Comparison of ENCODE assay signal across 13 mouse cellular contexts in genomic region chr4:152179946-152180660, GRCm38 (mm10). TPM values are rescaled to one million over a fixed set of nuclear protein-coding genes. Genes with fewer than 3 reads are reported as not detected.
DNase-seq lines count a peak whose midpoint lies in the region; ATAC-seq and TF ChIP-seq lines count a peak whose summit lies in the region.
"Had no signal": no experiment of that assay in that cellular context is flagged by ENCODE, and none has a peak within 500 bp of the region (broad histone marks: within the 10 kb centered on the region; RNA-seq: fewer than 3 reads in every experiment).

No protein-coding gene starts in this region.

- peak; percentile 95 for DNase-seq in heart, adult 11 months
- no peak for DNase-seq in heart, embryonic 10.5 days (ENCODE audit: low spot score)
- no peak for DNase-seq in MEL (ENCODE audit: low read depth, low spot score)
- peak; percentile 78 to 83 for DNase-seq in cerebellum, postnatal 14 days
- no peak for DNase-seq in hindbrain, postnatal 0 days (ENCODE audit: low spot score)
- DNase-seq in T-cell, adult 2 months (ENCODE audit: low spot score): no peak
- DNase-seq in kidney, postnatal 25 days: no peak
- DNase-seq in spleen, postnatal 4 days (ENCODE audit: low spot score in 2 of 2): no peak
- DNase-seq: kidney, postnatal 4 days; right cerebral cortex, adult 18-20 months had no signal

- peaks cover 51% of the 10 kb centered on the region for H3K79me2 ChIP-seq in MEL (ENCODE audit: control insufficient read depth, insufficient read depth, low read length, poor library complexity)

- peak overlapping the region; percentile 71; the same call in 1 of the 2 replicates for H3K9ac ChIP-seq in MEL (ENCODE audit: control insufficient read depth, low read depth, low read length, poor library complexity, severe bottlenecking)
- no peak overlapping the region for H3K9ac ChIP-seq in hindbrain, postnatal 0 days (replicated peaks; ENCODE audit: low read length)
- H3K9ac ChIP-seq: embryonic facial prominence, embryonic 13.5 days; stomach, embryonic 15.5 days had no signal

- 83% methylated on average over 16 of the region's 16 CpGs for WGBS in heart, embryonic 10.5 days
- WGBS in hindbrain, postnatal 0 days: 85% methylated on average over 16 of the region's 16 CpGs

- TF ChIP-seq CTCF in MEL (IDR thresholded peaks at IDR 0.05 in 2 of 3, conservative IDR thresholded peaks at IDR 0.05 in 1 of 3; ENCODE audit: control insufficient read depth in 1 of 3, insufficient read depth in 1 of 3, low read depth in 2 of 3, low read length in 3 of 3, poor library complexity in 1 of 3, severe bottlenecking in 1 of 3): no peak
- TF ChIP-seq CTCF in hindbrain, postnatal 0 days (IDR thresholded peaks at IDR 0.05; ENCODE audit: low read depth): no peak

- H3K27me3 ChIP-seq in heart, embryonic 10.5 days (ENCODE audit: insufficient read depth, poor library complexity, severe bottlenecking): peaks cover 48% of the 10 kb centered on the region
- H3K27me3 ChIP-seq in MEL (ENCODE audit: control insufficient read depth in 1 of 2, insufficient read depth in 2 of 2, low read length in 2 of 2): no peaks in the 10 kb centered on the region
- H3K27me3 ChIP-seq in hindbrain, postnatal 0 days (ENCODE audit: insufficient read depth, low read length): 0 out of 2 replicates have a peak, but pooled peaks cover 2% of the 10 kb centered on the region

- peaks cover 33% of the 10 kb centered on the region for H3K4me1 ChIP-seq in heart, embryonic 10.5 days
- peaks cover 11 to 36% of the 10 kb centered on the region in 2 experiments for H3K4me1 ChIP-seq in MEL (ENCODE audit: control insufficient read depth in 1 of 2, insufficient read depth in 2 of 2, low read length in 2 of 2)
- H3K4me1 ChIP-seq in hindbrain, postnatal 0 days (ENCODE audit: insufficient read depth, low read length): peaks cover 13% of the 10 kb centered on the region

- H3K4me2 ChIP-seq in hindbrain, postnatal 0 days (ENCODE audit: low read depth, low read length): peak overlapping the region; percentile 75

- H3K9me3 ChIP-seq in heart, embryonic 10.5 days: no peaks in the 10 kb centered on the region
- H3K9me3 ChIP-seq in MEL (replicated peaks; ENCODE audit: insufficient read depth, low read length): no peaks in the 10 kb centered on the region
- no peaks in the 10 kb centered on the region for H3K9me3 ChIP-seq in hindbrain, postnatal 0 days (ENCODE audit: low read length)
- H3K9me3 ChIP-seq: embryonic facial prominence, embryonic 13.5 days; stomach, embryonic 15.5 days had no signal

- no peak for TF ChIP-seq EP300 in MEL (IDR thresholded peaks at IDR 0.05; ENCODE audit: low read depth in 1 of 2, low read length in 2 of 2)

- no peak overlapping the region for H3K27ac ChIP-seq in heart, embryonic 10.5 days
- no peak overlapping the region for H3K27ac ChIP-seq in MEL (ENCODE audit: control insufficient read depth, low read depth, low read length)
- H3K27ac ChIP-seq in hindbrain, postnatal 0 days: no peak overlapping the region
- H3K27ac ChIP-seq: embryonic facial prominence, embryonic 13.5 days; stomach, embryonic 15.5 days had no signal

- ATAC-seq in hindbrain, postnatal 0 days: no peak

- H3K4me3 ChIP-seq in heart, embryonic 10.5 days: no peak overlapping the region
- peak overlapping the region in 1 of 2 experiments; percentile 85; a peak in 1 of 4 replicates for H3K4me3 ChIP-seq in MEL (ENCODE audit: control insufficient read depth in 1 of 2, insufficient read depth in 1 of 2, low read depth in 2 of 2, low read length in 2 of 2)
- H3K4me3 ChIP-seq in hindbrain, postnatal 0 days (ENCODE audit: low read length): peak overlapping the region; percentile 52; the same call in 1 of the 2 replicates

- TF ChIP-seq POLR2A in MEL (IDR thresholded peaks at IDR 0.05; ENCODE audit: control insufficient read depth in 1 of 2, insufficient read depth in 1 of 2, low read depth in 1 of 2, low read length in 2 of 2, poor library complexity in 1 of 2): no peak

- no peak for TF ChIP-seq RAD21 in MEL (IDR thresholded peaks at IDR 0.05; ENCODE audit: low read depth, low read length)

- no peaks in the 10 kb centered on the region for H3K36me3 ChIP-seq in heart, embryonic 10.5 days
- peaks cover 5 to 24% of the 10 kb centered on the region in 2 experiments; a peak in 3 of 4 replicates for H3K36me3 ChIP-seq in MEL (ENCODE audit: control insufficient read depth in 1 of 2, insufficient read depth in 2 of 2, low read length in 2 of 2)
- no peaks in the 10 kb centered on the region for H3K36me3 ChIP-seq in hindbrain, postnatal 0 days (ENCODE audit: insufficient read depth, low read length)
- H3K36me3 ChIP-seq: embryonic facial prominence, embryonic 13.5 days; stomach, embryonic 15.5 days had no signal

TF ChIP-seq in MEL, 35 proteins besides CTCF, POLR2A, EP300 and RAD21:
- TF ChIP-seq ZMIZ1 (IDR thresholded peaks at IDR 0.05; ENCODE audit: low read depth, low read length) (no peak), CHD1 (IDR thresholded peaks at IDR 0.05; ENCODE audit: low read depth, low read length) (no peak), BHLHE40 (IDR thresholded peaks at IDR 0.05; ENCODE audit: borderline replicate concordance, low read depth, low read length) (no peak), POLR2AphosphoS5 (IDR thresholded peaks at IDR 0.05; ENCODE audit: borderline replicate concordance, low read depth, low read length) (no peak), MYC (IDR thresholded peaks at IDR 0.05; ENCODE audit: low read depth, low read length) (no peak), USF1 (IDR thresholded peaks at IDR 0.05; ENCODE audit: low read depth, low read length) (no peak)

RNA-seq across cellular contexts. Expression of gene Acot7, which starts 2.2 kb away (rescaled TPM):
- 43.7 and 48.9 TPM in 2 replicates for polyA plus RNA-seq in heart, embryonic 10.5 days (2016; fragmentation: Nextera tagmentation; extraction: Ambion mirVana)
- total RNA-seq in MEL (2012; rRNA removed): 81.8 and 92.7 TPM in 2 replicates
- 100 to 1,000 TPM in 1 of 2 experiments, not detected in 1; 127 TPM for polyA plus RNA-seq in MEL (2012; ENCODE audit: insufficient read depth in 1 of 2, insufficient read length in 2 of 2, low read depth in 1 of 2, low replicate concordance in 2 of 2, missing spikeins in 1 of 2)
- 249 and 259 TPM in 2 replicates for total RNA-seq in hindbrain, postnatal 0 days (2014; rRNA removed)
- 455 and 488 TPM in 2 replicates for polyA plus RNA-seq in hindbrain, postnatal 0 days (2015; fragmentation: Nextera tagmentation; extraction: Ambion mirVana)

RNA-seq across cellular contexts. Expression of gene Hes2, which starts 21.4 kb away (rescaled TPM):
- not detected in 2 replicates for polyA plus RNA-seq in heart, embryonic 10.5 days (2016; fragmentation: Nextera tagmentation; extraction: Ambion mirVana)
- 0.20 TPM in 1 of 2 replicates, not detected in the other for total RNA-seq in MEL (2012; rRNA removed)
- polyA plus RNA-seq in MEL (2012; ENCODE audit: insufficient read depth in 1 of 2, insufficient read length in 2 of 2, low read depth in 1 of 2, low replicate concordance in 2 of 2, missing spikeins in 1 of 2): under 1 TPM in 1 of 2 experiments, not detected in 1; 0.28 TPM
- total RNA-seq in hindbrain, postnatal 0 days (2014; rRNA removed): not detected in 2 replicates
- not detected in 2 replicates for polyA plus RNA-seq in hindbrain, postnatal 0 days (2015; fragmentation: Nextera tagmentation; extraction: Ambion mirVana)
- polyA plus RNA-seq: embryonic facial prominence, embryonic 13.5 days; limb, embryonic 11.5 days had no signal

RNA-seq across cellular contexts. Expression of gene Espn, which starts 27.9 kb away (rescaled TPM):
- polyA plus RNA-seq in heart, embryonic 10.5 days (2016; fragmentation: Nextera tagmentation; extraction: Ambion mirVana): 1.4 and 4.0 TPM in 2 replicates
- 4.5 and 5.0 TPM in 2 replicates for total RNA-seq in MEL (2012; rRNA removed)
- 10 to 100 TPM in 1 of 2 experiments, not detected in 1; 19.6 TPM for polyA plus RNA-seq in MEL (2012; ENCODE audit: insufficient read depth in 1 of 2, insufficient read length in 2 of 2, low read depth in 1 of 2, low replicate concordance in 2 of 2, missing spikeins in 1 of 2)
- 0.47 and 1.4 TPM in 2 replicates for total RNA-seq in hindbrain, postnatal 0 days (2014; rRNA removed)
- 0.71 and 0.79 TPM in 2 replicates for polyA plus RNA-seq in hindbrain, postnatal 0 days (2015; fragmentation: Nextera tagmentation; extraction: Ambion mirVana)

Comparison
In these comparisons a context has a peak if more than half of its experiments do, and no peak if none do; other contexts are left out.
1. DNase-seq: peak in heart, adult 11 months (single experiment) and cerebellum, postnatal 14 days (2 of 2); none in heart, embryonic 10.5 days (single experiment), MEL (single experiment), hindbrain, postnatal 0 days (single experiment), T-cell, adult 2 months (single experiment), kidney, postnatal 25 days (0 of 2) and spleen, postnatal 4 days (0 of 2).